Mouse (Mus musculus) heart, embryonic 11.5 days (tissue): ENCODE data around the gene Klhdc4. TPM values are rescaled to one million over a fixed set of nuclear protein-coding genes. Genes with fewer than 3 reads are reported as not detected.

Experiments
- ATAC-seq: fragments of 200-750 bp; cut with Nextera tagmentation; replicated peaks from 2 replicates; pipeline ENCODE4 v1.8.0; 2017; ENCODE audit warnings: moderate library complexity; ENCODE audit not compliant: insufficient number of reproducible peaks, low FRiP score, low TSS enrichment
- H3K27ac ChIP-seq: fragments of 300-500 bp; sonication (generic); 2 replicates; pipeline ENCODE4 v1.5.1; 2014; ENCODE audit warnings: mild to moderate bottlenecking, low read depth, low read length
- H3K27me3 ChIP-seq: fragments of 300-500 bp; sonication (generic); 2 replicates; pipeline ENCODE4 v1.6.1; 2014; ENCODE audit warnings: mild to moderate bottlenecking, low read length, mixed read lengths; ENCODE audit not compliant: control insufficient read depth, insufficient read depth
- H3K36me3 ChIP-seq: fragments of 300-500 bp; sonication (generic); 2 replicates; pipeline ENCODE4 v1.6.1; 2014; ENCODE audit warnings: mild to moderate bottlenecking, low read length, moderate library complexity, mixed read lengths; ENCODE audit not compliant: control insufficient read depth, insufficient read depth
- H3K4me1 ChIP-seq: fragments of 300-500 bp; sonication (generic); 2 replicates; pipeline ENCODE4 v1.6.1; 2014; ENCODE audit warnings: low read length; ENCODE audit not compliant: control insufficient read depth, insufficient read depth
- H3K4me2 ChIP-seq: fragments of 300-500 bp; sonication (generic); 2 replicates; pipeline ENCODE4 v1.6.1; 2014; ENCODE audit warnings: mild to moderate bottlenecking, moderate library complexity
- H3K4me3 ChIP-seq: fragments of 300-500 bp; sonication (generic); 2 replicates; pipeline ENCODE4 v1.5.1; 2014; ENCODE audit warnings: low read depth, low read length
- H3K9ac ChIP-seq: fragments of 300-500 bp; sonication (generic); 2 replicates; pipeline ENCODE4 v1.6.1; 2014; ENCODE audit warnings: mild to moderate bottlenecking, low read depth, low read length, moderate library complexity
- H3K9me3 ChIP-seq: fragments of 300-500 bp; sonication (generic); replicated peaks from 2 replicates; pipeline ENCODE4 v1.6.1; 2016; ENCODE audit warnings: low read length; ENCODE audit not compliant: control insufficient read depth
- WGBS: fragments of 180-500 bp; shearing (Covaris S2); extraction: QIAGEN DNeasy Blood & Tissue Kit; methylation state at CpG from one replicate; pipeline ENCODE4 v1.1.7; 2014; ENCODE audit not compliant: insufficient replicate concordance; 5-methylcytosine and 5-hydroxymethylcytosine counted together
- polyA plus RNA-seq: library from polyadenylated mRNA; unstranded; fragments of >200 nt; fragmentation: Nextera tagmentation; extraction: Ambion mirVana; gene quantifications from 2 replicates; pipeline ENCODE4 v1.2.1, GENCODE M21; 2014

Klhdc4 gene
- polyA plus RNA-seq, 1 experiment from 2014 or later = 31.1 TPM

DNA sequence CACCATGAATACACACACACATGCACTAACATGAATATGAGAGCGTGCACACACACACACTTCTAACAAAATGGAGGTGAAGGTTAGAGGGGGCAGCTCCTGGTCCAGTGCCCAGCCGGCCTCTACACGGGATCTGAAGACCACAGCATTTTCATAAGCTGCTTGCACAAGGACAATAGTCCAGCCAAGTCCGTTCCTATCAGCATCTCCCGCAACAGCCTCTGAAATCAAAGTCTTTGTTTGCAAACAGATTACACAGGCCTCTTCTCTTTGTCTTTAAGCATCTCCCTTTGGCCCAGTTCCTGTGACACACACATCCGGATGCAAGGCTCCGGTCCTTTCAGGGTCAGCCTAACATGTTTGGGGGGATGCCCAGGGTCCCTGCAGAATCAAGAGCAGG is 39.5 kb upstream of the Klhdc4 start:
- peaks cover 7% of the 10 kb centered on the region for H3K4me1 ChIP-seq
- H3K9ac ChIP-seq = no peak overlapping the region
- H3K4me2 ChIP-seq = no peak overlapping the region
- 75% methylated on average over 7 of the region's 7 CpGs for WGBS
- H3K27me3 ChIP-seq = peaks cover 6% of the 10 kb centered on the region
- H3K36me3 ChIP-seq = no peaks in the 10 kb centered on the region
- no peaks in the 10 kb centered on the region for H3K9me3 ChIP-seq
- no peak overlapping the region for H3K27ac ChIP-seq
- no peak for ATAC-seq
- H3K4me3 ChIP-seq = no peak overlapping the region

DNA sequence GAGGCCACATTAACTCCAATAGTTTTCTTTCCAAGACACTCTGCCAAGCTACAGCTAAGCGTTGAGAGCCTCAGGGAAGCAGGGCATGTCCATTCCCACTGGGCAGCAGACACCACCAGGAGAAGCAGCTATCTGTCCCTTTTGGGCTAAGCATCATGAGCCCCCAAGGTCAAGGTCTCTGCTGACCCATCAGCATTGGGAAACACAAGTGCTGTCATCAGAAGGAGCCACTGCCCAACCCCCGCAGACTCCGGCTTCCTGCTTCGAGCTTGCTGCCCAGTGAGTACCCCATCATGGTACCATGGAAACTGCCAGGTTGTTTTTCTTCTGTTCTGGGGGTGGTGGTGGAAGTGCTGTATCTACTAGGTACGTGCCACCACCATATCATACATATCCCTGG is 38.8 kb upstream of the Klhdc4 start:
- H3K4me1 ChIP-seq = peaks cover 7% of the 10 kb centered on the region
- H3K27ac ChIP-seq = no peak overlapping the region
- no peak overlapping the region for H3K4me2 ChIP-seq
- no peak overlapping the region for H3K4me3 ChIP-seq
- 80% methylated on average over 5 of the region's 5 CpGs for WGBS
- H3K9ac ChIP-seq = no peak overlapping the region
- H3K9me3 ChIP-seq = no peaks in the 10 kb centered on the region
- H3K27me3 ChIP-seq = peaks cover 6% of the 10 kb centered on the region
- ATAC-seq = no peak
- no peaks in the 10 kb centered on the region for H3K36me3 ChIP-seq

DNA sequence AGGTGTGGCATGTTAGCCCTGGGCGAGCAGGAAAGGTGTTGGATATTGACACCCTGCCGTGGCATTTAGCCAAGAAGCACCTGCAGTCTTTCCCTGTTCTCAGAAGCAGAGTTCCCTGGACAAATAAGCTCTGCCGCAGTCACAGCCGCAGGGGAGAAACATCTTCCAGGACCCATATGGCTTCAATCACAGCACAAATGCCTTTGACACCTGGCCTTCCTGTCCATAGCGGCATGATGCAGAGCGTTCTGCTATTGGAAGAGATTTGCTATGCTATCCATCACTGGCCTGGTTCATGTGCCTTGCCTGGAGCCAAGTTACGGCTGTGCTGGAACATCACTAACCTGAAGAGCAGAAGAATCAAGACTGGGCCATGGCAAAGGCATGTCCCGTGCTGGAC is 36.0 kb upstream of the Klhdc4 start:
- 76% methylated on average over 8 of the region's 8 CpGs for WGBS
- no peak for ATAC-seq
- H3K27ac ChIP-seq = no peak overlapping the region

DNA sequence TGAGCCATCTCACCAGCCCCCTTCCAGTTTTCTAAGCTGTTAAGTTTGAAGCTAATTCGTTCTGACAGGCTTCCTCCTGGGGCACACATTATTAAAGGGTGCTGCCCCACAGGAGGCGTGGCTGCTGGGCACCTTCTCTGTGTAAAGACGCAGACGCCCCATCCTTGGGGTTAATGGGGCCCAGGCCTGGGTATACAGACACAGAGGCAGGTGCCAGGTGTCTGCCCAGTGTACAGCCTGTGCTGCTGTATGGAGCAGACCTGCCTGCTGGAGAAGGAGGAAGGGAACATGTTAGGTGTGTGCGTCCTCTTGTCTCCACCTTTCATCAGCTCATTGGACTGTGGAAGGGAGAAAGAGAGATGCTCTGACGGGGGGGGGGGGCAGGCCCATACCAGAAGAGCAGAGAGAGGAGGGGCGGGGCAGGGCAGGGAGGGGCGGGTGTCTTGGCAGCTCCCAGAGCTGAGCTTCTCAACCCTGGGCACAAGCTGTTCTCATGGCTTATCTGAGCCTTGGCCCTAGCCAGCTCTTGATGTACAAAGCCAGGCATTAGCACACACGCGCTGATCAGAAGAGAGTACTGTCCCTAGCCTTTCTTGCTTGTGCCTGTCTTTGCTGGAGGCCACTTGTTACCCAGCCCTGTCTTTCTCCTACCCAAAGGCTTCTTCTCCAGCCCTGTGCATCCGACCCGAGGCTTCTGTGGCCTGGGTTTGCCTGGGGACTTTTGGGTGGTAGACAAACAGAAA is 32.6 kb upstream of the Klhdc4 start:
- Histone ChIP-seq H3K4me3 (no peak overlapping the region), H3K9ac (no peak overlapping the region), H3K27me3 (no peaks in the 10 kb centered on the region), H3K27ac (no peak overlapping the region), H3K4me1 (no peaks in the 10 kb centered on the region), H3K9me3 (no peaks in the 10 kb centered on the region), H3K36me3 (no peaks in the 10 kb centered on the region), H3K4me2 (no peak overlapping the region)
- no peak for ATAC-seq
- WGBS = 63% methylated on average over 12 of the region's 12 CpGs

More for the DNA sequence above, 36.0 kb upstream of the Klhdc4 start:
- H3K27me3 ChIP-seq = no peaks in the 10 kb centered on the region
- no peaks in the 10 kb centered on the region for H3K4me1 ChIP-seq
- no peak overlapping the region for H3K9ac ChIP-seq
- H3K36me3 ChIP-seq = no peaks in the 10 kb centered on the region
- no peak overlapping the region for H3K4me3 ChIP-seq
- no peaks in the 10 kb centered on the region for H3K9me3 ChIP-seq
- no peak overlapping the region for H3K4me2 ChIP-seq

DNA sequence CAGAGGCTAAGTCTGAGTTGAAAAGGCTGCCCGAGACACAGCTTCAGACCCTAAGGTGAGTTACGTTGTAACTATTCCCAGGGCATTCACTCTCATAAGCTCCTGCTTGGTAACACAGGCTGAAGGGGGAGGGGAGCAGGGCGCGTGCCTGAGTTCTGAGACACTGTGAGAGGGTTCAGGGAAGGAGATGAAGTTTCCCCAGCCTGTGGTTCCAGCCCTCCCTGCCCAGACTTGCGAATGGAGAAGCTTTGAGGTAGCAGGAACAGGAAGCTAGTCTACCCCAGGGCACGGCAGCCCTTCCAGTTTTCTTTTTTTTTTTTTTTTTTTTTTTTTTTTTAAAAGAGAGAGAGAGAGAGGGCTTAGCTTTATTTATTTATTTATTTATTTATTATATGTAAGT is 31.9 kb upstream of the Klhdc4 start:
- no peaks in the 10 kb centered on the region for H3K36me3 ChIP-seq
- no peak for ATAC-seq
- no peaks in the 10 kb centered on the region for H3K9me3 ChIP-seq
- H3K27ac ChIP-seq = no peak overlapping the region
- no peaks in the 10 kb centered on the region for H3K4me1 ChIP-seq
- H3K9ac ChIP-seq = no peak overlapping the region
- WGBS = 44% methylated on average over 6 of the region's 6 CpGs
- no peaks in the 10 kb centered on the region for H3K27me3 ChIP-seq
- no peak overlapping the region; the same call in 1 of the 2 replicates for H3K4me2 ChIP-seq
- no peak overlapping the region for H3K4me3 ChIP-seq

DNA sequence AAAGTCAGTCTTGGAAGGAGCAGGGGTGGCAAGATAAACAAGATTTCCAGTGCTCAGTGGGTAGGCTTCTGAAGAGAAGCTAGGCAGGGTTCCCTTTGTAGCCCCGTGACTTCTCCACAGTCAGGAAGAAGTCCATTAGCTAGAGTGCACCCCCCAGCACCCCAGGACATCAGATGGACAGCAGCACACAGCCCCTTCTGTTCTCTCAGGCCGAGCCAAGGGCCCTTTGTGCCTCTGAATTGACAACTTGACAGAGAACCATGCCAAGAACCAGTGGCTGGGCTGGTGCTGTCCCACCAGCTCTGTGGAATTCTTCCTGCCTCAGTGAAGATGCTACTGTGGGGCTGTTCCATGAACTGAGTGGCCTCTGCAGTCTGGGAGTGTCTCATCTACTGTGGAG is 28.4 kb upstream of the Klhdc4 start:
- Histone ChIP-seq H3K27ac (no peak overlapping the region), H3K4me2 (no peak overlapping the region), H3K4me3 (no peak overlapping the region), H3K36me3 (no peaks in the 10 kb centered on the region), H3K9ac (no peak overlapping the region), H3K4me1 (peaks cover under 1% of the 10 kb centered on the region; the same call in 1 of the 2 replicates), H3K9me3 (no peaks in the 10 kb centered on the region; the same call in 1 of the 2 replicates), H3K27me3 (no peaks in the 10 kb centered on the region)
- no peak for ATAC-seq
- WGBS = 31% methylated on average over 2 of the region's 2 CpGs

DNA sequence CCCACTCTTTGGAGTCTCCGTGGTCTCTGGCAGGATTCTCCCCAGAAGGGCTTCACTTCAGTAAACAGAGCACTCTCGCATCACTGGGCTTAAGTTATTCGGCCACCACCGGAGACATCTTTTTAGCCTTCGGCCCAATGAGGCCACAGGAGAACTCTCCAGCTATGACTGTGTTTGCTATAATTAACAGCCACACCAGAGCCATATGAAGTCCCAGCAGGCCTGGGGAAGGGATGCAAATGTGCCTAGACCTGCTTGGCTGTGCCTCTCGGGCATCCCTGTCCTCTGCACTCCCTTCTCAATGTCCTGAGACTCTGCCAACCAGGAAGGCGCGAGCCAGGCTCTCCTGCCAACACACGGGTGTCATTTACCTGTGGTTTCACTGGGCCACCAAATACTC is 28.0 kb upstream of the Klhdc4 start:
- no peak overlapping the region for H3K4me2 ChIP-seq
- H3K36me3 ChIP-seq = no peaks in the 10 kb centered on the region
- H3K27me3 ChIP-seq = no peaks in the 10 kb centered on the region
- no peak overlapping the region for H3K4me3 ChIP-seq
- WGBS = 66% methylated on average over 9 of the region's 9 CpGs
- H3K27ac ChIP-seq = no peak overlapping the region
- ATAC-seq = no peak
- H3K4me1 ChIP-seq = peaks cover 4% of the 10 kb centered on the region
- no peak overlapping the region for H3K9ac ChIP-seq
- no peaks in the 10 kb centered on the region; the same call in 1 of the 2 replicates for H3K9me3 ChIP-seq

DNA sequence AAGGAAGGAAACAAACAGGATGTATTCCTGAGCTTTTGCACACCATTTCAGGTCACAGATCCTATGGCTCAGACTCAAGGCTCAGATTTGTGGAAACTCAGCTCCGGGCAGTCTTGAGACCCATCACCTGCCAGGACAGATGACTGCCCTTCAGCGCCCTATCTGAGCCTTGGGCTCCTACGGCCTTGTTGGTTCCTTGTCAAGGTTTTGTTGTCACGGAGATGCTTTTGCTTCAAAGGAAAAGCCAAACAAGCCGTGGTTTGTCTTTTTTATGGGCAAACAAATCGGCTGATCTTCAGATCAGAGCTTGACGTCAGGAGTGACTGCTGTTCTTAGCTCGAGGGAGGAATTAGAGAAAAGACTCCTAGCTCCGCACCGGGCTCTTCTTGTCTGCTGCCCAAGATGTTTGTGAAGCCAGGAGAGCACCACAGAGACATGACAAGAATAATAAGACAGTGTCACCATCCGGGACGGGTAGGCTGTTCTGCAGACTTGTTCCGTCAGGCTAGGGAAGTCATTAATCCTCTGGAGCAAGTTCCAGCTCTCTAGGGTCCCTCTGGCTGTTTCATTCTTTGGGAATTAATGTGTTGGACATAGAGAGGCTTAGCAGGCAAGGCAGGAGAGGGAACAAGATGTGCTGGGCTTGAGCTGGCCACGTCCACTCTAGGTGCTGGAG is 26.8 kb upstream of the Klhdc4 start:
- H3K27ac ChIP-seq = no peak overlapping the region
- 81% methylated on average over 14 of the region's 14 CpGs for WGBS
- no peak for ATAC-seq

More for the DNA sequence above, 26.8 kb upstream of the Klhdc4 start:
- no peaks in the 10 kb centered on the region; the same call in 1 of the 2 replicates for H3K9me3 ChIP-seq
- peaks cover 5% of the 10 kb centered on the region for H3K4me1 ChIP-seq
- H3K36me3 ChIP-seq = no peaks in the 10 kb centered on the region
- no peaks in the 10 kb centered on the region for H3K27me3 ChIP-seq
- H3K9ac ChIP-seq = no peak overlapping the region
- no peak overlapping the region for H3K4me3 ChIP-seq
- no peak overlapping the region for H3K4me2 ChIP-seq
